Mouse (Mus musculus) kidney, postnatal 10 days (tissue): Measurements from ENCODE around the gene Elmo3.

Experiments used
- DNase-seq: peaks from one replicate; pipeline ENCODE4 v3.0.0; 2021; ENCODE audit warnings: mixed read lengths

Elmo3 gene

DNA sequence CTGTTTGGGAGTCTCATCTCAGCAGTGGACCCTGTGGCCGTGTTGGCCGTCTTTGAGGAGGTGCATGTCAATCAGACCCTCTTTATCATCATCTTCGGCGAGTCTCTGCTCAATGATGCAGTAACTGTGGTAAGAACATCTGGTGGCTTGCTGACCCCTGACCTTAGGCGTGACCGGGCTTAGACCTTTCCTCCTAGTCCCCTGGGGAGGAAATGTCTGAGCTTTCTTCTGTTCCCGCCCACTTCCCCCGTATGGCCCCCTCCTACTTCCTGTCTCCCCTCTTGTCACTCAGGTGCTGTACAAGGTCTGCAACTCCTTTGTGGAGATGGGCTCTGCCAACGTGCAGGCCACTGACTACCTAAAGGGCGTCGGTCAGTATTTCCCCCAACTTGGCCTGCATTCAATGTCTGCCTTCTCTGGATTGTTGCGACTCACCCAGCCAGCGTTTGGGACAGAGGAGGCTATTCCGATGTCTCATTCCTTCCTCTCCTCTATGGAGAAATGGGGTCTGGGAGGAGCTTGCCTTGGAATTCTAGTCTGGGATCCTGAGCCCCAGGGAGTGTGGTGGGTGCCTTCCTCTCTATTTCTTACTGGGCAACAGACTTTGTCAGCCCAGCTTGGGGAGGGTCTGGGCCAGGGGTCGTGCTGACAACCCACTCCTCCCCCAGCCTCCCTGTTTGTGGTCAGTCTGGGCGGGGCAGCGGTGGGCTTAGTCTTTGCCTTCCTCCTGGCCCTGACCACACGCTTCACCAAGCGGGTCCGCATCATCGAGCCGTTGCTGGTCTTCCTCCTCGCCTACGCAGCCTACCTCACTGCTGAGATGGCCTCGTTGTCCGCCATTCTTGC, 50.0 kb downstream of the Elmo3 start:
- DNase-seq, result peak; percentile 67

DNA sequence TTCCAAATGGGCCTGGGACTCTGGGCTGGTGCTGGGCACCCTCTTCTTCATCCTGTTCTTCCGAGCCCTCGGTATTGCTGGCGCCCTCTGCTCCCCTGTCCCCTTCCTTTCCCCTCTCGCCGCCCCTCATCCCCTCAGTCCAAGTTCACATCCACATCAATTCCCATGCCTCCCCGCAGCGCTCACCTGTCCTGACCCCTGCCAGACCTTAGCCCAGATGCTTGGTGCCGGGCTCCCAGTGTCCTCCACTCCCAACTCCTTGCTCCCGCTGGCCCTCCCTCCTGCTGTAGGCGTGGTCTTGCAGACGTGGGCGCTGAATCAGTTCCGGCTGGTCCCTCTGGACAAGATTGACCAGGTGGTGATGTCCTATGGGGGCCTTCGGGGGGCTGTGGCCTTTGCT, 51.3 kb downstream of the Elmo3 start:
- DNase-seq, result no peak

DNA sequence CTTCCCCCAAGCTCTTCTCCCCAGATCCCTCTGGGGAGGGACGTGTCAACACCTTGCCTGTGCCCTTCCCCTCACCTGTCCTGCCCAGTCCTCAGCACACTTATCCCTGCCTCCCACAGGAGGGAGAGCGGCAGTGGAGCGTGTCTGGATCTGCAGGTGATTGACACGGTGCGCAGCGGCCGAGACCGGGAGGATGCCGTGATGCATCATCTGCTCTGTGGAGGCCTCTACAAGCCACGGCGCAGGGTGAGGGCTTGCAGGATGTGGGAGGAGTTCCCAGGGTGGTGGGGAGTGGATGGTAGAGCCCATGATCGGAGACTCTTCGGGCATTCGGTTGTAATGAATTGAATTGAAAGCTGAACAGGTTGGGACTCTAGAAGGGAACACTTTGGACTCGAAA, 53.8 kb downstream of the Elmo3 start:
- peak; percentile 15 for DNase-seq

DNA sequence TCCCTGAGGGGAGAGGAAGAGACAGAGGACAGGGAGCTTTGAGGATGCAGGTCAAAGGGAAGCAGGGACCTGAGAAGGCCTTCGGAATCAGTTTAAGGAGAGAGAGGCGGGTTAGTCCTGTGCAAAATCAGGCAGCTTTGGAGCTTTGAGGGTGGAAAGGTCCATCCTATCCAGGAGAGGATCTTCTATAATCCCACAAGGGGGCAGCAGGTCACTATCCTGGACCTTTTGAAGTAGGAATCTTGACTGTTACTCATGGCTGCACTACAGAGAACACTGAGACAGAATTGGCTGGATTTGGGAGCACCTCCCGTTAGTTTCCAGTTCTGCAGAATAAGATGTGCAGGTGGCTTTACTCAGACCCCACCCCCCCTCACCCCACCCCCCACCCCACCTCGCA, 54.2 kb downstream of the Elmo3 start:
- peak; percentile 50 for DNase-seq
